Mouse (Mus musculus): ENCODE results near the gene Tgm7. TPM values are rescaled to one million over a fixed set of nuclear protein-coding genes. Genes with fewer than 3 reads are reported as not detected.
"Not testable (repeated sequence)": the region's sequence is repeated elsewhere in the genome, so short reads cannot be mapped to it uniquely, and the experiment has no call there.

The Tgm7 gene
- under 1 TPM in 1 of 2 experiments, not detected in 1; 0.21 TPM for total RNA-seq (2021)
- long read RNA-seq, experiment 1 = 0 reads
- long read RNA-seq, experiment 2 = 0 reads

- DNase-seq (ENCODE audit: low spot score in 2 of 2) = no peak
Observed at GRCm38 (mm10) chr2:121109695-121110094, at the start of gene Tgm7. Gene Tgm7, minus strand, starts transcription at chr2:121109795.

- no peak for DNase-seq (ENCODE audit: low spot score in 2 of 2)
Observed at GRCm38 (mm10) chr2:121153100-121153499, 43.5 kb upstream of the Tgm7 start.

GRCm38 (mm10) chr2:121149679-121150078 is 40.1 kb upstream of the Tgm7 start:
- no peak for DNase-seq (ENCODE audit: low spot score in 2 of 2)

GRCm38 (mm10) chr2:121142415-121142814 is 32.8 kb upstream of the Tgm7 start:
- no peak for DNase-seq (ENCODE audit: low spot score in 2 of 2)

- no peak for DNase-seq (ENCODE audit: low spot score in 2 of 2)
Observed at GRCm38 (mm10) chr2:121141216-121142035, 31.8 kb upstream of the Tgm7 start.

- DNase-seq (ENCODE audit: low spot score in 2 of 2) = peak; percentile 86 to 95
Observed at GRCm38 (mm10) chr2:121140018-121140882, 30.7 kb upstream of the Tgm7 start, which contains the start of the genes Adal and Lcmt2. Gene Adal, plus strand, starts transcription at chr2:121140428. Gene Lcmt2, minus strand, starts transcription at chr2:121140653.

GRCm38 (mm10) chr2:121139266-121140017 is 29.8 kb upstream of the Tgm7 start:
- DNase-seq (ENCODE audit: low spot score in 2 of 2) = no peak

GRCm38 (mm10) chr2:121137371-121137770 is 27.8 kb upstream of the Tgm7 start:
- no peak for DNase-seq (ENCODE audit: low spot score in 2 of 2)

- DNase-seq (ENCODE audit: low spot score in 2 of 2) = no peak
Observed at GRCm38 (mm10) chr2:121132822-121133221, 23.2 kb upstream of the Tgm7 start.

- no peak for DNase-seq (ENCODE audit: low spot score in 2 of 2)
Observed at GRCm38 (mm10) chr2:121128865-121129620, 19.4 kb upstream of the Tgm7 start.

- DNase-seq (ENCODE audit: low spot score in 2 of 2) = no peak
Observed at GRCm38 (mm10) chr2:121127536-121127935, 17.9 kb upstream of the Tgm7 start.

GRCm38 (mm10) chr2:121126302-121126701 is 16.7 kb upstream of the Tgm7 start:
- DNase-seq (ENCODE audit: low spot score in 2 of 2) = not testable (repeated sequence)

- no peak for DNase-seq (ENCODE audit: low spot score in 2 of 2)
Observed at GRCm38 (mm10) chr2:121119260-121119659, 9.7 kb upstream of the Tgm7 start.

GRCm38 (mm10) chr2:121115418-121115817 is 5.8 kb upstream of the Tgm7 start:
- DNase-seq (ENCODE audit: low spot score in 2 of 2) = no peak

GRCm38 (mm10) chr2:121105940-121106339 is 3.7 kb downstream of the Tgm7 start:
- DNase-seq (ENCODE audit: low spot score in 2 of 2) = no peak

- peak; percentile 68 to 76 for DNase-seq (ENCODE audit: low spot score in 2 of 2)
Observed at GRCm38 (mm10) chr2:121102051-121102450, 7.5 kb downstream of the Tgm7 start.

- DNase-seq (ENCODE audit: low spot score in 2 of 2) = no peak
Observed at GRCm38 (mm10) chr2:121089751-121090150, 19.8 kb downstream of the Tgm7 start.

GRCm38 (mm10) chr2:121088507-121088906 is 21.1 kb downstream of the Tgm7 start:
- DNase-seq (ENCODE audit: low spot score in 2 of 2) = no peak

- no peak for DNase-seq (ENCODE audit: low spot score in 2 of 2)
Observed at GRCm38 (mm10) chr2:121085480-121086185, 24.0 kb downstream of the Tgm7 start, which contains the start of gene Tgm5. Gene Tgm5, minus strand, starts transcription at chr2:121085841.

GRCm38 (mm10) chr2:121082626-121083025 is 27.0 kb downstream of the Tgm7 start:
- DNase-seq (ENCODE audit: low spot score in 2 of 2) = no peak

Data from left cerebral cortex, adult 18-20 months (tissue).